Mouse (Mus musculus): ENCODE results near the gene Stk11.

Stk11 gene

GRCm38 (mm10) chr10:80130403-80131031 lies 14.9 kb downstream of the Stk11 start:
- DNase-seq (ENCODE audit: low spot score): no peak

- no peak for DNase-seq (ENCODE audit: low spot score)
These were observed 15.8 kb downstream of the Stk11 start for GRCm38 (mm10) chr10:80131316-80131951.

GRCm38 (mm10) chr10:80131952-80132350 lies 16.3 kb downstream of the Stk11 start:
- DNase-seq (ENCODE audit: low spot score): no peak

- no peak for DNase-seq (ENCODE audit: low spot score)
These were observed 17.7 kb downstream of the Stk11 start for GRCm38 (mm10) chr10:80133226-80133849.

GRCm38 (mm10) chr10:80134421-80134820 lies 18.8 kb downstream of the Stk11 start:
- DNase-seq (ENCODE audit: low spot score): no peak

- DNase-seq (ENCODE audit: low spot score): no peak
These were observed 19.6 kb downstream of the Stk11 start for GRCm38 (mm10) chr10:80135161-80135560.

GRCm38 (mm10) chr10:80135641-80136040 lies 20.0 kb downstream of the Stk11 start:
- DNase-seq (ENCODE audit: low spot score): no peak

- DNase-seq (ENCODE audit: low spot score): no peak
These were observed 20.8 kb downstream of the Stk11 start for GRCm38 (mm10) chr10:80136179-80136951.

GRCm38 (mm10) chr10:80136952-80137625 lies 21.5 kb downstream of the Stk11 start:
- no peak for DNase-seq (ENCODE audit: low spot score)

- DNase-seq (ENCODE audit: low spot score): no peak
These were observed 22.3 kb downstream of the Stk11 start for GRCm38 (mm10) chr10:80137626-80138552.

GRCm38 (mm10) chr10:80138553-80139438 lies 23.2 kb downstream of the Stk11 start, which contains the start of gene Atp5d:
Gene Atp5d (plus strand): TSS chr10:80138632.
- peak; percentile 56 for DNase-seq (ENCODE audit: low spot score)

- DNase-seq (ENCODE audit: low spot score): no peak
These were observed 23.8 kb downstream of the Stk11 start for GRCm38 (mm10) chr10:80139439-80139775.

GRCm38 (mm10) chr10:80139975-80140665 lies 24.5 kb downstream of the Stk11 start:
- no peak for DNase-seq (ENCODE audit: low spot score)

- no peak for DNase-seq (ENCODE audit: low spot score)
These were observed 25.0 kb downstream of the Stk11 start, which contains the start of gene Cbarp for GRCm38 (mm10) chr10:80140666-80141035. Gene Cbarp (minus strand): TSS chr10:80140835.

GRCm38 (mm10) chr10:80141243-80141642 lies 25.6 kb downstream of the Stk11 start:
- peak; percentile 98 for DNase-seq (ENCODE audit: low spot score)

- DNase-seq (ENCODE audit: low spot score): peak; percentile 98
These were observed 26.4 kb downstream of the Stk11 start for GRCm38 (mm10) chr10:80141786-80142529.

GRCm38 (mm10) chr10:80142530-80142925 lies 26.9 kb downstream of the Stk11 start:
- no peak for DNase-seq (ENCODE audit: low spot score)

GRCm38 (mm10) chr10:80143664-80144063 lies 28.1 kb downstream of the Stk11 start:
- DNase-seq (ENCODE audit: low spot score): no peak

GRCm38 (mm10) chr10:80144159-80144558 lies 28.6 kb downstream of the Stk11 start:
- DNase-seq (ENCODE audit: low spot score): no peak
